In the genomic region with DNA sequence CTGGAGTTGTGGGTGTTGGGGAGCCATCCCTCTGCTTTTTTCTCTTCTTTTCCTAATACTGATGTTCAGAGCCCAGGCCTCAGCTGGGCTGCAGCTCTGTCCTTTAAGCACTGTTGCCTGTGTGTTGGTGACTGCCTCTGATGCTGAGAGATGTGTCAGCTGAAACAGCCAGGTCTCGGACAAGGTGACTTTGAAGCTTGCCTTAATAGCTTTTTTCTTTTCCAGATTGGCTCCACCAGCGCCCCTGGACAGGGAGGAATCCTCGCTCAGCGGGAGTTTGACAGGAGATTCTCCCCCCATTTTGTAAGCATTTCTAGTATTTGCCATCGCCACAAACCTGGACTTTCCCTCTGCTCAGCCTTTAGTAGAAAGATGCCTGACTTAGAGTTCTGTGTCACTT, we compare ENCODE assay signal across 27 mouse cellular contexts. TPM values are rescaled to one million over a fixed set of nuclear protein-coding genes. Genes with fewer than 3 reads are reported as not detected.
"Had no signal": no experiment of that assay in that cellular context is flagged by ENCODE, and none has a peak within 500 bp of the region (broad histone marks: within the 10 kb centered on the region; RNA-seq: fewer than 3 reads in every experiment).

No protein-coding gene starts in this region.

- H3K9me3 ChIP-seq: kidney, embryonic 15.5 days; limb, embryonic 12.5 days; limb, embryonic 15.5 days; liver, embryonic 12.5 days; liver, embryonic 15.5 days; megakaryocyte, embryonic 14.5 days; midbrain, embryonic 10.5 days; midbrain, embryonic 13.5 days; neural tube, embryonic 13.5 days; stomach, embryonic 15.5 days had no signal

- H3K27ac ChIP-seq: kidney, embryonic 15.5 days; limb, embryonic 12.5 days; limb, embryonic 15.5 days; liver, embryonic 12.5 days; liver, embryonic 15.5 days; midbrain, embryonic 10.5 days; midbrain, embryonic 13.5 days; neural tube, embryonic 13.5 days; stomach, embryonic 15.5 days had no signal

- H3K27me3 ChIP-seq: kidney, embryonic 15.5 days; limb, embryonic 12.5 days; limb, embryonic 15.5 days; liver, embryonic 12.5 days; liver, embryonic 15.5 days; megakaryocyte, embryonic 14.5 days; midbrain, embryonic 13.5 days; neural tube, embryonic 13.5 days; stomach, embryonic 15.5 days had no signal

- H3K4me2 ChIP-seq: kidney, embryonic 15.5 days; limb, embryonic 12.5 days; limb, embryonic 15.5 days; liver, embryonic 12.5 days; liver, embryonic 15.5 days; midbrain, embryonic 13.5 days; neural tube, embryonic 13.5 days; stomach, embryonic 15.5 days had no signal

- H3K9ac ChIP-seq: kidney, embryonic 15.5 days; limb, embryonic 12.5 days; limb, embryonic 15.5 days; liver, embryonic 12.5 days; liver, embryonic 15.5 days; midbrain, embryonic 13.5 days; neural tube, embryonic 13.5 days; stomach, embryonic 15.5 days had no signal

- ATAC-seq: intestine, postnatal 0 days; liver, embryonic 12.5 days; midbrain, embryonic 13.5 days; midbrain, embryonic 16.5 days had no signal

- DNase-seq: kidney, adult 8-10 months; kidney, postnatal 10 days; kidney, postnatal 36 days; left cerebral cortex, postnatal 4 days; lung, adult 2 months; lung, postnatal 14 days; retina, postnatal 1 day; right cerebral cortex, postnatal 25 days; spleen, adult 18-20 months; thymus, postnatal 36 days had no signal

- H3K4me1 ChIP-seq: neural tube, embryonic 13.5 days had no signal

- H3K4me3 ChIP-seq: kidney, embryonic 15.5 days; limb, embryonic 12.5 days; limb, embryonic 15.5 days; liver, embryonic 12.5 days; liver, embryonic 15.5 days; megakaryocyte, embryonic 14.5 days; midbrain, embryonic 10.5 days; midbrain, embryonic 13.5 days; myocyte; neural tube, embryonic 13.5 days; stomach, embryonic 15.5 days had no signal

RNA-seq across cellular contexts. Expression of a gene that starts 38.5 kb away (rescaled TPM):
- total RNA-seq: layer of hippocampus, postnatal 14 days; left cerebral cortex, adult 8-10 months; left cerebral cortex, postnatal 14 days; monocyte, adult 5-6 weeks had no signal
- polyA plus RNA-seq: liver, embryonic 15.5 days; midbrain, embryonic 13.5 days; neural tube, embryonic 13.5 days had no signal
